Mouse (Mus musculus) kidney, adult 2 months (tissue): ENCODE results near the gene Axin2.

ENCODE experiments used
- CTCF ChIP-seq: fragments of 200-500 bp; conservative IDR thresholded peaks from 2 replicates; pipeline ENCODE4 v1.5.1; 2011; ENCODE audit warnings: low read depth, mild to moderate bottlenecking, control low read depth, low read length, moderate library complexity, mixed read lengths; ENCODE audit not compliant: insufficient read depth, insufficient read length
- POLR2A ChIP-seq: fragments of 200-500 bp; IDR thresholded peaks from one replicate; pipeline ENCODE4 v1.6.1; 2011; ENCODE audit warnings: low read depth, low read length, control low read depth

DNA sequence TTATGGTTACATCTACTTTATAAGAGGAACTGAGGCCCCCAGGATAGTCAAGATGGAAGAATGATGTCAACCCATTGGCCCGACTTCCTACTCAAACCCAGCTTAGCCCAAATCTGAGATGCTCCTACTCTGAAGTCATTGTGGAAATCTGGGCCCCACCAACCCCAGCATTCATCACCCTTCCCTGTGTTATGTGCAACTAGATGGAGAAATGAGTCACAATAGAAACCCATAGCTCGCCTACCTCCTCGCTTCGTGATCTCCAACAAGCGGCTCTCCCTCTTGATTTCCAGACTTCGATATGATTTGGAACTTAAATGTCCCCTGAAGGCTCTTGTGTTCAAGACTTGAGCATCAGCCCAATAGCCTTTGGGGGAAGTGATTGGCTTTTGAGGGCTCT, 73.3 kb downstream of the Axin2 start:
- TF ChIP-seq CTCF (no peak), POLR2A (no peak)
